Mouse (Mus musculus) MEL (cell line): ENCODE measurements around the gene Gm28048.

Source experiments
- CTCF ChIP-seq, 3 experiments: IDR thresholded peaks in 2 of 3; conservative IDR thresholded peaks in 1 of 3; 2 replicates each; pipeline ENCODE4 v1.5.1; 2011 to 2012; ENCODE audit warnings: low read length in 3 of 3, low read depth in 2 of 3, mild to moderate bottlenecking in 2 of 3, improper control_type of control experiment in 1 of 3, inconsistent platforms in 1 of 3, mixed read lengths in 1 of 3, moderate library complexity in 1 of 3; ENCODE audit not compliant: control insufficient read depth in 1 of 3, insufficient read depth in 1 of 3, poor library complexity in 1 of 3, severe bottlenecking in 1 of 3
- E2F4 ChIP-seq: IDR thresholded peaks from 2 replicates; pipeline ENCODE4 v1.6.1; 2011; ENCODE audit warnings: low read depth, low read length, improper control_type of control experiment, borderline replicate concordance
- MAZ ChIP-seq: IDR thresholded peaks from 2 replicates; pipeline ENCODE4 v1.6.1; 2012; ENCODE audit warnings: low read depth, mild to moderate bottlenecking, inconsistent platforms, low read length, improper control_type of control experiment
- POLR2A ChIP-seq, 2 experiments: IDR thresholded peaks; 2 replicates each; pipeline ENCODE4 v1.6.1; 2011 to 2012; ENCODE audit warnings: low read length in 2 of 2, mild to moderate bottlenecking in 2 of 2, control low read depth in 1 of 2, improper control_type of control experiment in 1 of 2, low read depth in 1 of 2, moderate library complexity in 1 of 2; ENCODE audit not compliant: control insufficient read depth in 1 of 2, insufficient read depth in 1 of 2, poor library complexity in 1 of 2
- POLR2AphosphoS2 ChIP-seq: IDR thresholded peaks from 2 replicates; pipeline ENCODE4 v1.6.1; 2011; ENCODE audit warnings: low read length, improper control_type of control experiment
- POLR2AphosphoS5 ChIP-seq: IDR thresholded peaks from 2 replicates; pipeline ENCODE4 v1.6.1; 2012; ENCODE audit warnings: low read depth, borderline replicate concordance, mild to moderate bottlenecking, inconsistent platforms, low read length, moderate library complexity, mixed read lengths
- TAL1 ChIP-seq: IDR thresholded peaks from 2 replicates; pipeline ENCODE4 v1.6.1; 2012; ENCODE audit warnings: mild to moderate bottlenecking, inconsistent platforms, low read length, moderate library complexity, mixed read lengths
- TCF12 ChIP-seq: IDR thresholded peaks from 2 replicates; pipeline ENCODE4 v1.6.1; 2014; ENCODE audit warnings: low read depth, mild to moderate bottlenecking, inconsistent platforms, low read length, improper control_type of control experiment, moderate library complexity
- USF2 ChIP-seq, 2 experiments: IDR thresholded peaks; 2 replicates each; pipeline ENCODE4 v1.6.1; 2011 to 2012; ENCODE audit warnings: improper control_type of control experiment in 2 of 2, low read length in 2 of 2, borderline replicate concordance in 1 of 2, inconsistent platforms in 1 of 2, low read depth in 1 of 2, mild to moderate bottlenecking in 1 of 2; ENCODE audit not compliant: insufficient read depth in 1 of 2

GRCm38 (mm10) chr11:22879645-22880044, 102.2 kb downstream of the Gm28048 start:
- TF ChIP-seq TCF12 (no peak), POLR2A (IDR thresholded peaks at IDR 0.05; ENCODE audit: control insufficient read depth in 1 of 2, insufficient read depth in 1 of 2, low read depth in 1 of 2, low read length in 2 of 2, poor library complexity in 1 of 2) (no peak), USF2 (IDR thresholded peaks at IDR 0.05; ENCODE audit: borderline replicate concordance in 1 of 2, insufficient read depth in 1 of 2, low read depth in 1 of 2, low read length in 2 of 2) (no peak), POLR2AphosphoS5 (no peak), CTCF (IDR thresholded peaks at IDR 0.05 in 2 of 3, conservative IDR thresholded peaks at IDR 0.05 in 1 of 3; ENCODE audit: control insufficient read depth in 1 of 3, insufficient read depth in 1 of 3, low read depth in 2 of 3, low read length in 3 of 3, poor library complexity in 1 of 3, severe bottlenecking in 1 of 3) (no peak), POLR2AphosphoS2 (no peak), E2F4 (no peak), MAZ (no peak), TAL1 (no peak)
